Mouse (Mus musculus): ENCODE results near the gene Fthl17c.
"Not testable (repeated sequence)": the region's sequence is repeated elsewhere in the genome, so short reads cannot be mapped to it uniquely, and the experiment has no call there.

DNA sequence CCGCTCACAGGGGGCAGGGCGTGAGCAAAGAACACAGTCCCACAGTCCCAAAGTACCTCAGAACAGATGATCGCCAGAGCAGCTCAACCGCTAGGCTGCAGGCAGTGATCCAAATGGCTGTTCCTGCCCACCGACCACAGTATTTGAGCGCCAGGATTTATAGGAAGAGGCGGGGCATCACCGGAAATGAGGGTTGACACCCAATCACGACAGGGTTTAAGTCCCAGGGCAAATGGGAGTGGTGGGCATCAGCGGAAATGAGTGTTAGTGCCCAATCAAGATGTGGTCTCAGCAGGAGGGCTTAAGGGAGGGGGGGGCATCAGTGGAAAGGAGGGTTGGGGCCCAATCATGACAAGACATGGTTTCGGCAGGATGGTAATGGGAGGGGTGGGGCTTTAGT, 13.5 kb downstream of the Fthl17c start, which contains the start of gene Fthl17b:
- TF ChIP-seq POLR2A (IDR thresholded peaks at IDR 0.05; ENCODE audit: control insufficient read depth, extremely low read depth, insufficient read depth, low read length, poor library complexity); CTCF (IDR thresholded peaks at IDR 0.05; ENCODE audit: borderline replicate concordance, control insufficient read depth, extremely low read depth, insufficient read depth, low read length, poor library complexity): not testable (repeated sequence)

All from thymus, adult 2 months (tissue).